Mouse (Mus musculus): ENCODE measurements around the gene Olig2.
A peak's percentile ranks its signal among the peaks of the same experiment; 100 is the strongest.

The Olig2 gene

GRCm38 (mm10) chr16:91225233-91226037 lies at the start of gene Olig2:
TSS of gene Olig2 (plus strand) at chr16:91225457.
- no peak for DNase-seq (ENCODE audit: low spot score)

- no peak for DNase-seq (ENCODE audit: low spot score)
Observed at GRCm38 (mm10) chr16:91175892-91176291, 49.4 kb upstream of the Olig2 start.

- no peak for DNase-seq (ENCODE audit: low spot score)
Observed at GRCm38 (mm10) chr16:91187046-91187445, 38.2 kb upstream of the Olig2 start.

GRCm38 (mm10) chr16:91187662-91188061 lies 37.6 kb upstream of the Olig2 start:
- DNase-seq (ENCODE audit: low spot score): no peak

GRCm38 (mm10) chr16:91188304-91188703 lies 37.0 kb upstream of the Olig2 start:
- DNase-seq (ENCODE audit: low spot score): no peak

- no peak for DNase-seq (ENCODE audit: low spot score)
Observed at GRCm38 (mm10) chr16:91191233-91191632, 34.0 kb upstream of the Olig2 start.

GRCm38 (mm10) chr16:91191663-91192237 lies 33.5 kb upstream of the Olig2 start:
- no peak for DNase-seq (ENCODE audit: low spot score)

- no peak for DNase-seq (ENCODE audit: low spot score)
Observed at GRCm38 (mm10) chr16:91192672-91193354, 32.4 kb upstream of the Olig2 start.

- peak; percentile 75 for DNase-seq (ENCODE audit: low spot score)
Observed at GRCm38 (mm10) chr16:91199815-91200214, 25.4 kb upstream of the Olig2 start.

- no peak for DNase-seq (ENCODE audit: low spot score)
Observed at GRCm38 (mm10) chr16:91202989-91203388, 22.3 kb upstream of the Olig2 start.

- DNase-seq (ENCODE audit: low spot score): no peak
Observed at GRCm38 (mm10) chr16:91206371-91206770, 18.9 kb upstream of the Olig2 start.

- no peak for DNase-seq (ENCODE audit: low spot score)
Observed at GRCm38 (mm10) chr16:91217077-91217476, 8.2 kb upstream of the Olig2 start.

- DNase-seq (ENCODE audit: low spot score): no peak
Observed at GRCm38 (mm10) chr16:91217948-91218347, 7.3 kb upstream of the Olig2 start.

- no peak for DNase-seq (ENCODE audit: low spot score)
Observed at GRCm38 (mm10) chr16:91219246-91219645, 6.0 kb upstream of the Olig2 start.

GRCm38 (mm10) chr16:91222171-91222642 lies 3.0 kb upstream of the Olig2 start:
- DNase-seq (ENCODE audit: low spot score): no peak

GRCm38 (mm10) chr16:91222643-91223271 lies 2.5 kb upstream of the Olig2 start:
- no peak for DNase-seq (ENCODE audit: low spot score)

GRCm38 (mm10) chr16:91223327-91224067 lies 1.8 kb upstream of the Olig2 start:
- no peak for DNase-seq (ENCODE audit: low spot score)

GRCm38 (mm10) chr16:91224068-91224402 lies 1.2 kb upstream of the Olig2 start:
- DNase-seq (ENCODE audit: low spot score): no peak

GRCm38 (mm10) chr16:91224481-91225232 lies 600 bp upstream of the Olig2 start:
- DNase-seq (ENCODE audit: low spot score): no peak

- no peak for DNase-seq (ENCODE audit: low spot score)
Observed at GRCm38 (mm10) chr16:91226038-91226882, 1.0 kb downstream of the Olig2 start.

Data from MN1 (cell line).